ENCODE assay signal across 23 mouse cellular contexts in genomic region chr1:143000216-143000615, GRCm38 (mm10).
A peak's percentile ranks its signal among the peaks of the same experiment; 100 is the strongest.
DNase-seq lines count a peak whose midpoint lies in the region; ATAC-seq and TF ChIP-seq lines count a peak whose summit lies in the region.
"Had no signal": no experiment of that assay in that cellular context is flagged by ENCODE, and none has a peak within 500 bp of the region (broad histone marks: within the 10 kb centered on the region; RNA-seq: fewer than 3 reads in every experiment).

No protein-coding gene starts in this region.

- no peak for DNase-seq in midbrain, embryonic 11.5 days (ENCODE audit: low spot score, missing footprints)
- no peak for DNase-seq in midbrain, embryonic 10.5 days (ENCODE audit: low spot score)
- peak; percentile 12 for DNase-seq in MEL-GATA-1-ER (ENCODE audit: extremely low read depth, low read depth)
- DNase-seq in splenic B cell, adult 2 months (ENCODE audit: low read depth, low spot score): peak; percentile 13
- no peak for DNase-seq in thymus, adult 18-20 months
- no peak for DNase-seq in layer of hippocampus, adult 2 months (ENCODE audit: low spot score in 2 of 2)
- no peak for DNase-seq in lung, postnatal 4 days
- DNase-seq: adrenal gland, adult 8-10 months; adrenal gland, postnatal 36 days; B cell, adult 2 months; cerebellum, adult 11 months; cerebellum, adult 9-10 months; cerebellum, postnatal 25 days; gastrocnemius, postnatal 10 days; heart, postnatal 36 days had no signal

- H3K4me2 ChIP-seq in midbrain, embryonic 11.5 days: no peak overlapping the region
- H3K4me2 ChIP-seq: embryonic facial prominence, embryonic 13.5 days; forebrain, embryonic 12.5 days; heart, embryonic 13.5 days; hindbrain, embryonic 13.5 days had no signal

- H3K4me1 ChIP-seq in midbrain, embryonic 11.5 days (ENCODE audit: control insufficient read depth, insufficient read depth, low read length): no peaks in the 10 kb centered on the region
- no peaks in the 10 kb centered on the region for H3K4me1 ChIP-seq in midbrain, embryonic 10.5 days
- H3K4me1 ChIP-seq: embryonic facial prominence, embryonic 13.5 days; forebrain, embryonic 12.5 days; heart, embryonic 13.5 days; hindbrain, embryonic 13.5 days had no signal

- no peak overlapping the region for H3K27ac ChIP-seq in midbrain, embryonic 11.5 days (ENCODE audit: low read depth, low read length)
- H3K27ac ChIP-seq in midbrain, embryonic 10.5 days (replicated peaks): no peak overlapping the region
- H3K27ac ChIP-seq in layer of hippocampus, adult 2 months: no peak overlapping the region
- H3K27ac ChIP-seq: embryonic facial prominence, embryonic 13.5 days; forebrain, embryonic 12.5 days; heart, embryonic 13.5 days; hindbrain, embryonic 13.5 days; hindbrain, postnatal 0 days had no signal

- no peaks in the 10 kb centered on the region for H3K9me3 ChIP-seq in midbrain, embryonic 11.5 days (ENCODE audit: control insufficient read depth, low read length)
- no peaks in the 10 kb centered on the region for H3K9me3 ChIP-seq in midbrain, embryonic 10.5 days (replicated peaks)
- H3K9me3 ChIP-seq: embryonic facial prominence, embryonic 13.5 days; forebrain, embryonic 12.5 days; heart, embryonic 13.5 days; hindbrain, embryonic 13.5 days had no signal

- no peak overlapping the region for H3K9ac ChIP-seq in midbrain, embryonic 11.5 days (ENCODE audit: low read length)
- H3K9ac ChIP-seq: embryonic facial prominence, embryonic 13.5 days; forebrain, embryonic 12.5 days; heart, embryonic 13.5 days; hindbrain, embryonic 13.5 days had no signal

- 0 out of 2 replicates have a peak, but pooled peaks have one; percentile 19 for ATAC-seq in midbrain, embryonic 11.5 days (ENCODE audit: low FRiP score)
- ATAC-seq in hematopoietic stem cell, adult 5-6 weeks (replicated peaks in 1 of 2; ENCODE audit: insufficient read depth in 1 of 2, low FRiP score in 2 of 2, low TSS enrichment in 1 of 2, low read depth in 1 of 2, poor library complexity in 2 of 2, severe bottlenecking in 2 of 2): peak; percentile 89 to 93
- ATAC-seq: CD4-positive, CD25-positive, alpha-beta regulatory T cell, adult 4 months; forebrain, embryonic 16.5 days; hindbrain, postnatal 0 days had no signal

- H3K27me3 ChIP-seq in midbrain, embryonic 11.5 days (ENCODE audit: control insufficient read depth, insufficient read depth, low read length): no peaks in the 10 kb centered on the region
- H3K27me3 ChIP-seq in midbrain, embryonic 10.5 days (ENCODE audit: low read depth, poor library complexity, severe bottlenecking): no peaks in the 10 kb centered on the region
- H3K27me3 ChIP-seq in splenic B cell, adult 2 months (ENCODE audit: control insufficient read depth, insufficient read depth, low read length, poor library complexity, severe bottlenecking): no peaks in the 10 kb centered on the region
- H3K27me3 ChIP-seq: embryonic facial prominence, embryonic 13.5 days; forebrain, embryonic 12.5 days; heart, embryonic 13.5 days; hindbrain, embryonic 13.5 days had no signal

- TF ChIP-seq CTCF in layer of hippocampus, adult 2 months (conservative IDR thresholded peaks at IDR 0.05): no peak

- H3K36me3 ChIP-seq in midbrain, embryonic 11.5 days (ENCODE audit: control insufficient read depth, insufficient read depth, low read length): no peaks in the 10 kb centered on the region
- no peaks in the 10 kb centered on the region for H3K36me3 ChIP-seq in midbrain, embryonic 10.5 days
- no peaks in the 10 kb centered on the region for H3K36me3 ChIP-seq in splenic B cell, adult 2 months (ENCODE audit: control insufficient read depth, insufficient read depth, low read length, poor library complexity, severe bottlenecking)
- H3K36me3 ChIP-seq: embryonic facial prominence, embryonic 13.5 days; forebrain, embryonic 12.5 days; heart, embryonic 13.5 days; hindbrain, embryonic 13.5 days had no signal

- H3K4me3 ChIP-seq in midbrain, embryonic 11.5 days (ENCODE audit: low read depth, low read length): no peak overlapping the region
- no peak overlapping the region for H3K4me3 ChIP-seq in midbrain, embryonic 10.5 days
- no peak overlapping the region for H3K4me3 ChIP-seq in layer of hippocampus, adult 2 months
- H3K4me3 ChIP-seq: embryonic facial prominence, embryonic 13.5 days; forebrain, embryonic 12.5 days; heart, embryonic 13.5 days; hindbrain, embryonic 13.5 days had no signal

- WGBS in midbrain, embryonic 11.5 days: 82% methylated on average over 1 of the region's 1 CpGs
- whole genome bisulfite sequencing in midbrain, embryonic 10.5 days: 77% methylated on average over 1 of the region's 1 CpGs

Comparison
In these comparisons a context has a peak if more than half of its experiments do, and no peak if none do; other contexts are left out.
1. DNase-seq: peak in MEL-GATA-1-ER (single experiment) and splenic B cell, adult 2 months (single experiment); none in midbrain, embryonic 11.5 days (single experiment), midbrain, embryonic 10.5 days (single experiment), thymus, adult 18-20 months (0 of 2), layer of hippocampus, adult 2 months (0 of 2) and lung, postnatal 4 days (0 of 2).